Mouse (Mus musculus): ENCODE results near the gene Msgn1. TPM values are rescaled to one million over a fixed set of nuclear protein-coding genes. Genes with fewer than 3 reads are reported as not detected.
A peak's percentile ranks its signal among the peaks of the same experiment; 100 is the strongest.

Gene Msgn1
- total and polyA plus RNA-seq, 3 experiments: not detected

DNA sequence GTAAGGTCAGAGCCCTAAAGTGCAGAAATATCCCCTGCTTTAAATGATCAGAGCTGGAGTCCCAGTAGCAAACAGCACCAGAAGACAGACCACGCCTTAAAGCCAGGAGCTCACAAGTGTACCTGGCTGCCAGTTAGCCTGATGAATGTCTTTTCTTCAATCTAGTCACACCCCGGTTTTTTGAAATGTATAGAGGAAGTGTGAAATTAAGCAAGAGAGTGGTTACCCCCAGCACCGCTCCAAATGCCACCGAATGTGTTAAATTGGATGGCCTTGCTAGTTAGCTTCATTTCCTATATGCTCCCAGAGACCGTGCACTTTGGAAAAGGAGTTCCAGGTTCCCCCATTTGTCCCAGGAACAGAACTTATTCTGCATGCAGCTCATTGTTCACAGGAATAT, 864 bp upstream of the Msgn1 start:
- no peaks in the 10 kb centered on the region for H3K27me3 ChIP-seq (replicated peaks)
- no peak overlapping the region for H3K9ac ChIP-seq (ENCODE audit: insufficient read depth, low read depth)
- no peak overlapping the region for H3K27ac ChIP-seq (ENCODE audit: insufficient read depth, low read depth)
- TF ChIP-seq EP300 (IDR thresholded peaks at IDR 0.05; ENCODE audit: low read length) (no peak), MEF2A (IDR thresholded peaks at IDR 0.05; ENCODE audit: borderline replicate concordance, low read depth, low read length) (no peak)
- H3K9me3 ChIP-seq (replicated peaks; ENCODE audit: low read length): no peaks in the 10 kb centered on the region
- H3K4me3 ChIP-seq (replicated peaks in 1 of 3; ENCODE audit: low read depth in 2 of 3, low read length in 2 of 3, poor library complexity in 1 of 3): no peak overlapping the region
- no peaks in the 10 kb centered on the region for H3K79me2 ChIP-seq (replicated peaks; ENCODE audit: control insufficient read depth, extremely low read depth, insufficient read depth, poor library complexity, severe bottlenecking)
- H3K36me3 ChIP-seq (replicated peaks in 1 of 2; ENCODE audit: control insufficient read depth in 1 of 2, insufficient read depth in 1 of 2, low read length in 1 of 2): no peaks in the 10 kb centered on the region
- DNase-seq (ENCODE audit: extremely low read depth): no peak
- no peak overlapping the region for H3K4me2 ChIP-seq (ENCODE audit: insufficient read depth, low read depth, poor library complexity, severe bottlenecking)
- peaks cover 0 to 9% of the 10 kb centered on the region in 2 experiments; a peak in 2 of 4 replicates for H3K4me1 ChIP-seq (ENCODE audit: control insufficient read depth in 1 of 2, insufficient read depth in 2 of 2)
- dilution Hi-C loops (cut with MboI; ENCODE audit: extremely low pct_ligation_motif_present, extremely low pct_unique_long_range_greater_than_20kb, low sequenced_read_pairs) (no loop called here), in situ Hi-C loops (cut with MboI; ENCODE audit: low pct_ligation_motif_present, low pct_unique_long_range_greater_than_20kb, low sequenced_read_pairs) (loop anchor here (10.0 kb wide), 2 partner anchors 55 to 115 kb away; partner anchors contain the start of genes Gen1 and Smc6)

DNA sequence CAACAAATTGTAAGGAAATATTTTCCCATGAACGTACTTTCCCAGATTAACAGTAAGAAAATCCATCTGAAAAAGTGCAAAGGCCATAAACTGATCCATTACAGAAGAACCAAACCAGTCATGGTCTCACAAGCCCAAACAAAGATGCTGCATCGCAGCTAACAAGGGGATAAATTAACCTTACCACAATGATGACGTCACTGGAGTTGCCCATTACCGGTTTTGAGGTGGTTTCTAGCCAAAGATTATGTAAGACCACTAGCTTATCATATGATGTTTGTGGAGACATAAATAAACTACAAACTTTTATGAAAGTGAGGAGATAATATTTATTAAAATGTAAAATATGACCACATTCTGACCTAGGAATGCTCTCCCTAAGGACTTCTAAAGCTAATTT, 2.5 kb downstream of the Msgn1 start:
- H3K36me3 ChIP-seq (replicated peaks in 1 of 2; ENCODE audit: control insufficient read depth in 1 of 2, insufficient read depth in 1 of 2, low read length in 1 of 2): no peaks in the 10 kb centered on the region
- no peaks in the 10 kb centered on the region for H3K27me3 ChIP-seq (replicated peaks)
- no peak overlapping the region for H3K4me3 ChIP-seq (replicated peaks in 1 of 3; ENCODE audit: low read depth in 2 of 3, low read length in 2 of 3, poor library complexity in 1 of 3)
- no peaks in the 10 kb centered on the region for H3K79me2 ChIP-seq (replicated peaks; ENCODE audit: control insufficient read depth, extremely low read depth, insufficient read depth, poor library complexity, severe bottlenecking)
- dilution Hi-C loops (cut with MboI; ENCODE audit: extremely low pct_ligation_motif_present, extremely low pct_unique_long_range_greater_than_20kb, low sequenced_read_pairs): no loop called here
- no peak for DNase-seq (ENCODE audit: extremely low read depth)
- in situ Hi-C loops (cut with MboI; ENCODE audit: low pct_ligation_motif_present, low pct_unique_long_range_greater_than_20kb, low sequenced_read_pairs): loop anchor here (10.0 kb wide), 2 partner anchors 58 to 118 kb away; partner anchors contain the start of genes Gen1 and Smc6
- no peak overlapping the region for H3K4me2 ChIP-seq (ENCODE audit: insufficient read depth, low read depth, poor library complexity, severe bottlenecking)
- peaks cover 0 to 8% of the 10 kb centered on the region in 2 experiments; a peak in 2 of 4 replicates for H3K4me1 ChIP-seq (ENCODE audit: control insufficient read depth in 1 of 2, insufficient read depth in 2 of 2)
- no peak overlapping the region for H3K27ac ChIP-seq (ENCODE audit: insufficient read depth, low read depth)
- no peaks in the 10 kb centered on the region for H3K9me3 ChIP-seq (replicated peaks; ENCODE audit: low read length)
- no peak overlapping the region for H3K9ac ChIP-seq (ENCODE audit: insufficient read depth, low read depth)
- no peak for TF ChIP-seq USF2 (conservative IDR thresholded peaks at IDR 0.05; ENCODE audit: low read depth, low read length)
- no peak for TF ChIP-seq NRF1 (IDR thresholded peaks at IDR 0.05; ENCODE audit: low read depth, low read length)
- TF ChIP-seq JUND (conservative IDR thresholded peaks at IDR 0.05; ENCODE audit: low read depth, low read length): 0 out of 2 replicates have a peak, but pooled peaks have one; percentile 36
- no peak for TF ChIP-seq MYC (IDR thresholded peaks at IDR 0.05; ENCODE audit: low read depth, low read length)
- TF ChIP-seq RAD21 (IDR thresholded peaks at IDR 0.05; ENCODE audit: low read depth, low read length): no peak
- TF ChIP-seq ELF1 (IDR thresholded peaks at IDR 0.05; ENCODE audit: low read depth, low read length): no peak

DNA sequence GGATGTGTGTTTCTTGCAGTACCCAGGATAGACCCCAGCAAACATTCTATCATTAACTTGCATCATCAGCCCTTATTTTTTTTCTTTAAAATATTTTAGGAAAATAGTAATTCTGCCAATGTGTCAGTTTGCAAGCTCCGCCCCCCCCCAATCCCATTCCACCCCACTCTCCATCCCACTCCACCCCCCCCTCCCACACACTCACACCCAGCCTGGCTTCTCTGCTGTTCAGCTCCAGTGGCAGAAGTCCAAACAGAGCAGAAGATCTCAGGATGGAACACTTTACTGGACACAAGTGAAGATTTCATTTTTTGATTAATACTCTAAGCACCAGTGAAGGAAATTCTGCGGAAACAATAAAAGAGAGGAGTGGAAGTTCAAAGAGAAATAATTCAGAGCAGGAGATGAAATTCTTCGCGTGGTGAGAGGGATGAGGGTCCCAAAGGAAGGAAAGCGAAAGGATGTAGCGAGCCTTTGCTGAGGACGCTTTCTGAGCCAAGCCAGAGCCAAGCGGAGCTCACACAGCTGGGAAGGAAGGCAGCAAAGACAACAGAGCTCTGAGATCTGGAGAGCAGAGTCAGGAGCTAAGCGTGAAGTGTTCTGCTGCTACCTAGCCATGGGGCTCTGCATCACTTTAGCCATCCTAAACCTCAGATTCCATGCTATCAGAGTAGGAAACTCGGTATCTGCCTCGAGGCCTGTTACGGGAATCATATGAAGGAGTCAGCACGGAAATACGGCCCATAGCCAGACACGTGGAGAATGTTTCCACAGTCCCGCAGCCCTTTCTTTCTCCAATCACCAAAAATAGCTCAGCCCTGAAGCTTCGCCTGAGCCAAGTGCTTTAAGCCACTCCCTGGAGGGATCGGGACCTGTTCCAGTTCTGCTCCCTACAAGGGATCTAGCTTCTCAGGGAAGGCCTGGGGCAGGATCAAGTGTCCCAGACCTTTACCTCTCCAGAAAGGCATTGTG, 4.8 kb downstream of the Msgn1 start:
- Histone ChIP-seq H3K27ac (ENCODE audit: insufficient read depth, low read depth) (no peak overlapping the region), H3K9ac (ENCODE audit: insufficient read depth, low read depth) (no peak overlapping the region), H3K4me3 (replicated peaks in 1 of 3; ENCODE audit: low read depth in 2 of 3, low read length in 2 of 3, poor library complexity in 1 of 3) (no peak overlapping the region), H3K27me3 (replicated peaks) (no peaks in the 10 kb centered on the region), H3K36me3 (replicated peaks in 1 of 2; ENCODE audit: control insufficient read depth in 1 of 2, insufficient read depth in 1 of 2, low read length in 1 of 2) (no peaks in the 10 kb centered on the region), H3K4me2 (ENCODE audit: insufficient read depth, low read depth, poor library complexity, severe bottlenecking) (no peak overlapping the region), H3K9me3 (replicated peaks; ENCODE audit: low read length) (no peaks in the 10 kb centered on the region), H3K4me1 (ENCODE audit: control insufficient read depth in 1 of 2, insufficient read depth in 2 of 2) (peaks cover 0 to 17% of the 10 kb centered on the region in 2 experiments; a peak in 2 of 4 replicates), H3K79me2 (replicated peaks; ENCODE audit: control insufficient read depth, extremely low read depth, insufficient read depth, poor library complexity, severe bottlenecking) (no peaks in the 10 kb centered on the region)
- no peak for DNase-seq (ENCODE audit: extremely low read depth)
- in situ Hi-C loops (cut with MboI; ENCODE audit: low pct_ligation_motif_present, low pct_unique_long_range_greater_than_20kb, low sequenced_read_pairs) (loop anchor here (10.0 kb wide), 2 partner anchors 61 to 121 kb away; partner anchors contain the start of genes Gen1 and Smc6), dilution Hi-C loops (cut with MboI; ENCODE audit: extremely low pct_ligation_motif_present, extremely low pct_unique_long_range_greater_than_20kb, low sequenced_read_pairs) (no loop called here)
- TF ChIP-seq TCF12 (IDR thresholded peaks at IDR 0.05; ENCODE audit: low read depth, low read length): no peak
- no peak for TF ChIP-seq MAZ (IDR thresholded peaks at IDR 0.05; ENCODE audit: low read depth, low read length)
- TF ChIP-seq JUND (conservative IDR thresholded peaks at IDR 0.05; ENCODE audit: low read depth, low read length): no peak
- TF ChIP-seq POLR2AphosphoS2 (IDR thresholded peaks at IDR 0.05; ENCODE audit: low read depth, low read length): no peak
- no peak for TF ChIP-seq MYC (IDR thresholded peaks at IDR 0.05; ENCODE audit: low read depth, low read length)
- TF ChIP-seq ZKSCAN1 (IDR thresholded peaks at IDR 0.05; ENCODE audit: borderline replicate concordance, low read depth, low read length): no peak
- TF ChIP-seq CHD1 (IDR thresholded peaks at IDR 0.05; ENCODE audit: low read depth, low read length): no peak
- TF ChIP-seq MAFK (IDR thresholded peaks at IDR 0.05; ENCODE audit: insufficient replicate concordance, low read length): no peak
- TF ChIP-seq PAX5 (IDR thresholded peaks at IDR 0.05; ENCODE audit: low read length): no peak
